Mouse (Mus musculus): ENCODE results near the gene Olfr1457. TPM values are rescaled to one million over a fixed set of nuclear protein-coding genes. Genes with fewer than 3 reads are reported as not detected.

Gene Olfr1457
- polyA plus RNA-seq (2012; rRNA removed): not detected in 2 replicates

- TF ChIP-seq CTCF (IDR thresholded peaks at IDR 0.05; ENCODE audit: extremely low read depth, insufficient read depth, low read length) (no peak), POLR2A (IDR thresholded peaks at IDR 0.05; ENCODE audit: extremely low read depth, insufficient read depth, low read length) (no peak)
- H3K4me3 ChIP-seq (ENCODE audit: insufficient read depth, low read length): no peak within 1 kb of the TSS
- no peaks in the 10 kb centered on the region for H3K4me1 ChIP-seq (ENCODE audit: control insufficient read depth, insufficient read depth, low read length)
- H3K27ac ChIP-seq (ENCODE audit: insufficient read depth, low read length): no peak within 1 kb of the TSS
Measured at GRCm38 (mm10) chr19:13097791-13098190, at the start of gene Olfr1457. TSS of gene Olfr1457 (minus strand) at chr19:13097891.

GRCm38 (mm10) chr19:13106675-13107074 lies 9.0 kb upstream of the Olfr1457 start, which contains the start of gene Olfr1458:
TSS of gene Olfr1458 (minus strand) at chr19:13106775.
- no peak within 1 kb of the TSS for H3K27ac ChIP-seq (ENCODE audit: insufficient read depth, low read length)
- H3K4me3 ChIP-seq (ENCODE audit: insufficient read depth, low read length): no peak within 1 kb of the TSS
- H3K4me1 ChIP-seq (ENCODE audit: control insufficient read depth, insufficient read depth, low read length): no peaks in the 10 kb centered on the region
- TF ChIP-seq CTCF (IDR thresholded peaks at IDR 0.05; ENCODE audit: extremely low read depth, insufficient read depth, low read length): no peak

- no peak for TF ChIP-seq POLR2A (IDR thresholded peaks at IDR 0.05; ENCODE audit: extremely low read depth, insufficient read depth, low read length)
- TF ChIP-seq CTCF (IDR thresholded peaks at IDR 0.05; ENCODE audit: extremely low read depth, insufficient read depth, low read length): no peak
- Histone ChIP-seq H3K4me1 (ENCODE audit: control insufficient read depth, insufficient read depth, low read length) (no peaks in the 10 kb centered on the region), H3K27ac (ENCODE audit: insufficient read depth, low read length) (no peak overlapping the region), H3K4me3 (ENCODE audit: insufficient read depth, low read length) (no peak overlapping the region)
Measured at GRCm38 (mm10) chr19:13093908-13094307, 3.8 kb downstream of the Olfr1457 start.

- H3K4me3 ChIP-seq (ENCODE audit: insufficient read depth, low read length): no peak within 1 kb of the TSS
- H3K4me1 ChIP-seq (ENCODE audit: control insufficient read depth, insufficient read depth, low read length): no peaks in the 10 kb centered on the region
- no peak within 1 kb of the TSS for H3K27ac ChIP-seq (ENCODE audit: insufficient read depth, low read length)
- no peak for TF ChIP-seq CTCF (IDR thresholded peaks at IDR 0.05; ENCODE audit: extremely low read depth, insufficient read depth, low read length)
Measured at GRCm38 (mm10) chr19:13060310-13060709, 37.4 kb downstream of the Olfr1457 start, which contains the start of gene Olfr1454. TSS of gene Olfr1454 (plus strand) at chr19:13060610.

Other genes starting within 250 kb of the Olfr1457 start
- gene Olfr1444, start 240.6 kb downstream of the Olfr1457 start, polyA plus RNA-seq (2012; rRNA removed): not detected in 2 replicates
- not detected in 2 replicates for gene Olfr1445, start 214.0 kb downstream of the Olfr1457 start, polyA plus RNA-seq (2012; rRNA removed)
- gene Olfr1446, start 204.4 kb downstream of the Olfr1457 start, polyA plus RNA-seq (2012; rRNA removed): not detected in 2 replicates
- gene Olfr1447, start 194.1 kb downstream of the Olfr1457 start, polyA plus RNA-seq (2012; rRNA removed): not detected in 2 replicates
- gene Olfr1448, start 173.5 kb downstream of the Olfr1457 start, polyA plus RNA-seq (2012; rRNA removed): not detected in 2 replicates
- not detected in 2 replicates for gene Olfr1449, start 167.1 kb downstream of the Olfr1457 start, polyA plus RNA-seq (2012; rRNA removed)
- not detected in 2 replicates for gene Olfr1450, start 147.6 kb downstream of the Olfr1457 start, polyA plus RNA-seq (2012; rRNA removed)
- not detected in 2 replicates for gene Olfr1451, start 102.9 kb downstream of the Olfr1457 start, polyA plus RNA-seq (2012; rRNA removed)
- not detected in 2 replicates for gene Olfr1453, start 69.6 kb downstream of the Olfr1457 start, polyA plus RNA-seq (2012; rRNA removed)
- gene Olfr1454, start 37.3 kb downstream of the Olfr1457 start, polyA plus RNA-seq (2012; rRNA removed): not detected in 2 replicates
- gene Olfr1458, start 8.9 kb upstream of the Olfr1457 start, polyA plus RNA-seq (2012; rRNA removed): not detected in 2 replicates
- not detected in 2 replicates for gene Olfr1459, start 51.7 kb upstream of the Olfr1457 start, polyA plus RNA-seq (2012; rRNA removed)
- gene Olfr1461, start 65.1 kb upstream of the Olfr1457 start, polyA plus RNA-seq (2012; rRNA removed): not detected in 2 replicates
- gene Olfr1462, start 87.8 kb upstream of the Olfr1457 start, polyA plus RNA-seq (2012; rRNA removed): not detected in 2 replicates
- gene Olfr1463, start 133.4 kb upstream of the Olfr1457 start, polyA plus RNA-seq (2012; rRNA removed): not detected in 2 replicates
- gene Olfr1465, start 217.7 kb upstream of the Olfr1457 start, polyA plus RNA-seq (2012; rRNA removed): not detected in 2 replicates
- gene Olfr1466, start 241.0 kb upstream of the Olfr1457 start, polyA plus RNA-seq (2012; rRNA removed): not detected in 2 replicates